Mouse (Mus musculus) spleen, postnatal 14 days (tissue): ENCODE measurements around the gene Casp12.
"Not testable (repeated sequence)": the region's sequence is repeated elsewhere in the genome, so short reads cannot be mapped to it uniquely, and the experiment has no call there.

Experiments
- DNase-seq, 2 experiments: peaks; one replicate each; pipeline ENCODE4 v3.0.0; 2021 to 2022; ENCODE audit warnings: low spot score in 2 of 2

The Casp12 gene

GRCm38 (mm10) chr9:5345291-5345898 is at the start of gene Casp12:
Casp12 (plus strand) TSS chr9:5345430.
- DNase-seq = no peak

- no peak for DNase-seq
These were observed 48.6 kb upstream of the Casp12 start for GRCm38 (mm10) chr9:5296354-5297237.

- no peak for DNase-seq
These were observed 46.7 kb upstream of the Casp12 start, which contains the start of gene Casp1 for GRCm38 (mm10) chr9:5298329-5299131. Casp1 (plus strand) TSS chr9:5298517.

GRCm38 (mm10) chr9:5299132-5299381 is 46.2 kb upstream of the Casp12 start:
- no peak for DNase-seq

GRCm38 (mm10) chr9:5308561-5308960 is 36.7 kb upstream of the Casp12 start, which contains the start of gene Casp4:
Casp4 (plus strand) TSS chr9:5308828.
- DNase-seq = no peak

- DNase-seq = no peak
These were observed 35.1 kb upstream of the Casp12 start for GRCm38 (mm10) chr9:5310112-5310511.

- no peak for DNase-seq
These were observed 33.8 kb upstream of the Casp12 start for GRCm38 (mm10) chr9:5311435-5311834.

- DNase-seq = no peak
These were observed 17.0 kb upstream of the Casp12 start for GRCm38 (mm10) chr9:5328204-5328603.

GRCm38 (mm10) chr9:5332441-5332840 is 12.8 kb upstream of the Casp12 start:
- no peak for DNase-seq

- no peak for DNase-seq
These were observed 11.8 kb upstream of the Casp12 start for GRCm38 (mm10) chr9:5333422-5333821.

- DNase-seq = no peak
These were observed 2.1 kb upstream of the Casp12 start for GRCm38 (mm10) chr9:5343092-5343491.

- no peak for DNase-seq
These were observed 1.1 kb upstream of the Casp12 start for GRCm38 (mm10) chr9:5344090-5344489.

- no peak for DNase-seq
These were observed 2.2 kb downstream of the Casp12 start for GRCm38 (mm10) chr9:5347381-5347780.

- DNase-seq = no peak
These were observed 8.4 kb downstream of the Casp12 start for GRCm38 (mm10) chr9:5353673-5354072.

- DNase-seq = no peak
These were observed 11.6 kb downstream of the Casp12 start for GRCm38 (mm10) chr9:5356801-5357200.

- no peak for DNase-seq
These were observed 48.3 kb downstream of the Casp12 start for GRCm38 (mm10) chr9:5393561-5393960.

GRCm38 (mm10) chr9:5395861-5396260 is 50.6 kb downstream of the Casp12 start:
- DNase-seq = not testable (repeated sequence)

- no peak for DNase-seq
These were observed 65.8 kb downstream of the Casp12 start for GRCm38 (mm10) chr9:5410988-5411568.

GRCm38 (mm10) chr9:5412446-5413111 is 67.3 kb downstream of the Casp12 start:
- DNase-seq = no peak

- DNase-seq = no peak
These were observed 72.6 kb downstream of the Casp12 start for GRCm38 (mm10) chr9:5417871-5418270.
